Mouse (Mus musculus) thymus, adult 18-20 months (tissue): ENCODE results near the gene Mier2.
A peak's percentile ranks its signal among the peaks of the same experiment; 100 is the strongest.

Experiments used
- DNase-seq, 2 experiments: peaks; one replicate each; pipeline ENCODE4 v3.0.0; 2022; ENCODE audit warnings: mixed read lengths in 2 of 2

Mier2 gene

DNA sequence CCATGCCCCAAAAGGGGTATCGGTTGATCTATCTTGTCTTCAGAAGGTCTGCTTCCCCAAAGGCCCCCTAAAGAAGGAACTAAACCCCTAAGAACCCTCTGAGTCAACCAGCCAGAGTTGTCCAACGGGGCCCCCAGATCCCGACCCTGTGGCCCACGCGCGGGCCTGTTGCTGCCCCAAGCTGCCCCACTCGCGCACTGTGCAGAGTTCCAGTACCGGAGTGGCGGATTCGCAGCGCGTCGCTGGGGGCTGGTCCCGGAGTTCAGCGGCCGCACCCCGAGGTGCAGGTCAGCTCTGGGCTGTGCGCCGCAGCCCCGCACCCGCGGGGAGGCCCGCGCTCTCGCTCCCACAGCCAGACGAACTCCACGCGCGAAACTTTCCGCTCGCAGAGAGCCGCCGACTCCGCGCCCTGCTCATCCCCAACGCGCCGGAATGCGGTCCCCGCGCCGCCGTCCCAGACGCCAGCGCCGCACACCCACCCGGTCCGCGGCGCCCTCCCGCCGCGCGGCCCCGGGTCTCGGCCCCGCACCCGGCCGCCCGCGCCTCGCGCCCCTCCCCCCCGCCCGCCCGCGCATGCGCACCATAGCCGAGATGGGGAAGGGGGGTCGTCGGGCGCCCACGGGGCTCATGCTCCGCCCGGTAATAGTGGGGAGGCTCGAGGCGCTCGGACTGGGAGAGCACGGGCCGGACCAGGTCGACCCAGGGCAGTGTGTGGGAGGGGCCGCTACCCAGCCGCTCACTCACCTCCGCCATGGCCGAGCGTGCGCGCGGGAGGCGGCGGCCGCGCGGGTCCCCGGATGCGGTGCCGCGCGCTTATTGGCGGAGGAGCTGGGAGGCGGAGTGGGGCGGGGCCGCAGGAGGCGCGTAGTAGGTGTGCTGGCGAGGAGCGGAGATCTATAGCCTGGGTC, at the start of gene Mier2:
Gene Mier2 (minus strand): TSS at position 870 of the 908 bp plus-strand sequence.
- peak; percentile 70 for DNase-seq

DNA sequence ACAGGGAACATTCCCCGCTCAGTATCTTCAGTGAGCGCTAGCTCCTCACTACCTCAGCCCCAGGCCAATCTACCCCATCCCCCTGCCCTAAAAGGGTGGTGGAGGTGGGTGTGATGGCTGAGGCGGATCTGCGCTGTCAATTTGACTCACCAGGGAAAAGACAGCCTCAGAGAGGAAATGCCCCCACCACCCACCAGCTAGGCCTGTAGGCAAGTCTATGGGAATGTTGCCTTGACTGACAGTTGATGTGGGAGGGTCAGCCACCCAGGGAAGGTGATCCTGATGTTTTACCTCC, 42.9 kb upstream of the Mier2 start:
- DNase-seq: no peak

DNA sequence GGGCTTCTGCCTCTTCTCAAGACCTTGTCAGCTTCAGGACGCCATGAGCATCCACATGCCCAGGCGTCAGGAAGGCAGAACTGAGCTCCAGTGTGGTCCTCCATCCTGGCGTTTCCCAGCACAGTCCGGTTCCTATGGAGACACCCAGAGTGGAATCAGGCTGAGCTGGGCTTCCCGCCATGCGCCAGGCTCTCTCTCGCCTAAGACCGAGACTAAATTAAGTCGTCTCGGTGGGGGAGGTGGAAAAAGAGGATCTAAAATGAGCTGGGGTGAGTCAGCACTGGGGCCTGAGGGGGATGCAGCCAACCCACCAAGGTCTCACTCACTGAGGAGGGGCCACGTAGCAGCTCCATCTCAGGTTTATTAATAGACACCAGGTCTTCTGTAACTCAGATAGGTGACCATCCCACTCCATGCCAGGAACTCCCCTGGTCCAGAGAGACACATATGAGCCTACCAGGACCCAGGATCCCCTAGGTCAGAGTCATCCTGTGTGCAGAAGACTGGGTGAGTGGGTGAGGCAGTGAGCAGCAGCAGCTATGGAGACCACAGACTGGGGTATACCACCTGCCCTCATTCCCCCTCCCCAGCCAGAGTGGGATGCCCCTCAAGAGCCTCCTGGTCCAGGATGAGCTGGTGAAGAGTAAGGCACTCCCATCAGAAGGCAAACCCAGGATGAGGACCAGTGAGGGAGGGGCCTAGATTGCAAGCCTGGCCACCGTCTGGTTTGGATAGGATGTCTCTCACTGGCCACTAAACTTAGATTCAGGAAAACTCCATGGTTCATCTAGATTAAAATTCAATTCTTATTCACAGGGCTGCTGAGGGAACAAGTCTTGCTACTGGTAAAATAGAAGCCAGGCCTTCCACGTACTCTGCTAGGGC, 42.3 kb upstream of the Mier2 start:
- no peak for DNase-seq

DNA sequence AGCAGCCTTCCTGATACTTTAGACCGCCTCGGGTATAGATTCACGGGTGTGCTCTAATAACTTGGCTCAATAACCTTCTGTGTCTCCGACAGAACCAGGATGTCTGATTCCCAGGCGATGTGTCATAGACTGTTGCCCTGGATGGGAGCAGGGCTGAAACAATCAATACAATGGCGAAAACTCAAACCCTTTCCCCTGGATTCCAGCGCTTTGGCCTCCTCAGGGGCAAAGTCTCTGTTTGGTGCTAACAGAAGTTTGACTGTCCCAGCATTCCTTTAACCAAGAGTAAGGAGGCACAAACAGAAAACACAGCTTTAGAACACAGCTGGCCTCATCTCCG, 40.6 kb upstream of the Mier2 start:
- DNase-seq: no peak

DNA sequence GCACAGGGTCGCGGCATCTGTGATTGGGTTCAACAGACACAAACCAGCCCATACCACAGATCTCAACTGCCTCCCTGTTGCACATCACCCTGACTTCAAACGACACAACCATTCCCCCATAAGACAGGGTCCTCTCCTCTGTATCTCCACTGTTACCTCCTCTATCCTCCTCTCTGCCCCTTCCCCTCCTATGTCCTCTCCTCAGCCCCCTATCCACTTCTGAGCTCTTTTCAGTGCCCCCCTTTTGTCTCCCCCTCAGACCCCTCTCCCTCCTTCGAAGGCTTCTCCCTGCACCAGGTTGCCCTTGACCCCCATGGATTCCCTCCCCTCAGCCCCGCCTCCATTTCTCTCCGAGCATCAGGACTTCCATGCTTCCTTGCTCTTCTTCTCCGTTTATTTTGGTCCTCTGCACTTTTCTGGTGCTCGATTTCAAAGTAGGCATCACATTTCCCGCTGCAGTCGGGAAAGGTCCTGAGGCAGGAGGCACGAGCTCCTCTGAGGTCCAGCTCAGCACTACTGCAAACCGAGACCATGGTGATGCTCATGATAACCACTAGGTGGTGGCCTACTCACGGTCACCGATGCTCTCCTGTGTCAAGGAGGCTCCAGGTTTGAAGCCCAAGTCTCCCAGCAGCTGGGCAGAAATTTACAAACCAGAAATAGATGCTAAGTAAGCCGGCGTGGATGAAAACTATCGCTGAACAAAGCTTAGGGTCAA, 40.0 kb upstream of the Mier2 start:
- no peak for DNase-seq

DNA sequence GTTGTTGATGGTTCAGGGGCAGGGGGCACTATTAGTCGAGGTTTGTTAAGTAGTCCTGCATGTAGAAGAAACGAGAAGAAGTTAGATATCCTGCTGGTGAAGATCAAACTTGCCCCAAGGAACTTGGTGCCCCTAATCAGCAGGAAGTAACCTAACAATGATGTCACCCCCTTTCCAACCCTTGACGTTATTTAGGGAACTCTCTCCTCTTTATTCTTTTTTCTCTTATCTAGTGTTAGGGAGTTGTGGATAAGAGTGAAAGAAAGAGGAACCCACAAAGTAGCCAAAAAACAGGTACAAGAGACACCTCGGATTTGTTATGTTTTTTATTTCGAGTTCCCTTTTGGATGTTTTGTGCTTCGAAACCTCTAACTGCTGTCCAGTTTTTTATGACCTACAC, 39.1 kb upstream of the Mier2 start:
- no peak for DNase-seq

DNA sequence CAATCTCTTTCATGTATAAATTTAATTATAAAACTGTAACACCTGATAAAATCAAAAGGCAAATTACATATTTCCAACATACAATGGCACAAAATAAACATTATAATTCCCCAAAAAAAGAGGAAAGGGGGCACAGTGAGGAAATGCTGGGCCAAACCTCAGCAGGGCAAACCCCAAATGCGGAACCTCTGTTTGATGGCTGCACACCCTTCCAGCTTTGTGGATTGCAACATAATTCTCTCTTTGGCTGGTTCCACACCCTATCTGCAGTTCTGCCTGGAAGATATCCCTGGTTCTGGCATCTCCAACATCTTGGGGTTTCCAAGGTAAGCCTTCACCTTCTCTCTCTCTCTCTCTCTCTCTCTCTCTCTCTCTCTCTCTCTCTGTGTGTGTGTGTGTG, 35.7 kb upstream of the Mier2 start:
- no peak for DNase-seq

DNA sequence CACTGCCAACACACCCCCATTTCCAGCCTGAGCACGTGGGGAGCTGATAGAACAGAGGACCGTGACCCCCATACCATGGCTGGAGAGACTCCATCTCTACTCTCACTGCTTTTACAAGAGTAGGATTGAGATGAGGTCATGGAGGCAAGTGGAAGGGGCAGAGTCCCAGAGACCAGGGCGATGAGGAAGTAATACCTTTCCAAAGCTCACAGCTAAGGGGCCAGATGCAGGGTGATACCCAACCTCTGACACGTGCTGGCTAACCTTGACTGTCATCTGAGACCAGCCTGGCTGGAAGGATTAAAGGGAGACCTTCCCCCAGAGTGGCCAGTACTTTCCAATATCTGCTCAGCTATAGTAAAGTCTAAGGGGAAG, 32.7 kb upstream of the Mier2 start:
- no peak for DNase-seq

DNA sequence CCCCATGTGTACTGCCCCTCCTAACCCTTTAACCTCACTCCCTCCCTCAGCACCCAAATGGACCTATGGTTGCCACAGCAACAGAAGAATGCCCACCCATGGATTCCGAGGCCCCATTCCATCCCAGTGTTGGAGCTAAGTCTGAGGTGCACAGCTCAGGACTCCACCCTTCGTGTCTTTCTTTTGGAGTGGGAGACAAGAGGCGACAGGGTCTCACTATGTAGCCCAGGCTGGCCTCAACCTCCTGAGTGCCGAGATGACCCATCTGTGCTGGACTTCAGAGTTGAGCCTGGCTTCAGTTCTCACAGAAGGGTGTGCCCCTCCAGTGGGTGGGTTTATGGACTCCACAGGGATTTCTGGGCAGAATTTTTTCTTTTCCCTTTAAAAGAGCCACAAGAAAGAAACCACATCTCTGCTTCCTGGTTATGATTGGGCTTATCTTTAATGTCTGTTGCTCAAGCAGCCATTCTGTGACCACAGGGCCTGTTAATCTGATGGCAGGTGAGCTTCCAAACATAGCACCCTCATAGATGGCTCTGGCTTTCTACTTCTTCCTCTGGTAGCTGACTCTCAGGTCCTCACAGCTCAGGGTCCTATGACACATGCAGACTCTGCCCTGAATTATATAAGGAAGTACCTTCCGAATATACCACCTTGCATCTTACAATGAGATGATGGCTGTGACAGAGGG, 32.2 kb upstream of the Mier2 start, which contains the start of gene Theg:
Gene Theg (minus strand): TSS at position 271 of the 691 bp plus-strand sequence.
- DNase-seq: no peak

DNA sequence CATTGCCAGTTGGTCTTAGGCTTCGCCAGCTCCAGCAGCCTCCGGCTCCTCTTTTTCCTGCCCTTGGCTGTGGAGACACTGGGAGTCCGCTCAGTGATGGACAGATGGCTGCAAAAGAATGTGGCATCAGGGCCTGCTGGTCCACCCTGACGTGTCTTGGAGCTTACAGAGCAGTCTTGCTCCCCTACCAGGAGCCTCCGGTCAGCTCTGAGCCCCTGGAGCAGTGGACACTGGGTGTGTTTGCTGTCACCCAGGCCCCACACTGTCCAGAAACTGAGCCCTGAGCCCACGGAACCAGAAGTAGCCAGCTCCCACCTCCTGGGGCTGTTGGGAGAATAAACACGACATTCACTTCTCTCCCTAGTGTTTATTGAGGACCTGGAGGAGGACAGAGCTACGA, 31.2 kb upstream of the Mier2 start:
- DNase-seq: no peak

DNA sequence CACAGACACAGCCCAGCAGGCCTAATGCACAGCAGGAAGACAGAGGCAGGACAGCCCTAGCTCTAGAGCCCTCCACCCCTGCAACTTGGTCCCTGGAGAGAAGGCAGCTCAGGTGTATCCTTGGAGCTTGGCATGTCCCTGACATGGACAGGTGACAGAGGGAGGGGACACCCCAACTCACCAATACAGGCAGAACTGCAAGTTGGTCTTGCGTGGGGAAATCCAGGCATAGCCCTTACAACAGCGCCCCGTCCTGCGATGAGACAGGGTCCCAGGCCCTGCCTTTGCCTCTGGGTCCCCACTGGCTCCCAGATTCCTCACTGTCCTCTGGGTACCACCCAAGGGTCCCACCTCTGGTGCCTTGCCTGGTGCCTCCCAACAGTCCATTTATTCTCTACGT, 30.7 kb upstream of the Mier2 start:
- DNase-seq: no peak

DNA sequence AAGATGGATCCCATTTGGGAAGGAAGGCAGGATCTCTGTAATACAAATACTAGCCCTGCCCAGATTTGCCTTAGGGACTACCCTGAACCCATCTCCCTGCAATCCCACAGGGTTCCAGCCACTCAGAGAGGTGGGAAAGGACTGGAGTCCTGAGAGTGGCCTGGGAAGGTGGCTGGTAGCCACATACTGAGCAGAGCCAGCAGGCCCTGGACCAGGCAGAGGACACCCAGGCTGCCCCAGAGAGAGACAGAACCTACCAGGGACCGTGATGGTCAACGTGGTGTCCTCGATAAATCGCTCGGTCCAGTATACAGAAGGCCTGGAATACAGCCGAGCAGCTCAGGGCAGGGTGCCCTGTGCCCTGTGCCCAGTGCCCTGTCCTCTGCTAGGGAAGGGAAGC, 30.1 kb upstream of the Mier2 start:
- DNase-seq: no peak

DNA sequence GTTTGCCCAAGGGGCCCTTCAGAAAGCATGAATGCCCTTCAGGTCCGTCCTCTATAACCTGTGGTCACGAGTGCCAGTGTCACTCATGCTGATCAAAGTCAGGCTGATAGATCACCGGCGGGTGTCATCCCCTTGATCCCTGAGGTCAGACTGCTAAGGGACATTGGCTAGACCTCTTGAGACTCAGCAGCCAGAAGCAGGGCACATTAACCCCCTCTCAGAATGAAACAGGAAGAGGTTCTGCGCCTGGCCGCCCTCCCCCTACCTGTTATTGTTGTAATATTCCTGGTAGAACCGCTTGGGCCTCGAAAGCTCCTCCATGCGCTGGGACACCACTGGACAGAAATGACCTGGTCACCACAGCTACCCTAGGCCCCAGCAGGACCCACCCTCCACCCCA, 29.4 kb upstream of the Mier2 start:
- DNase-seq: no peak

DNA sequence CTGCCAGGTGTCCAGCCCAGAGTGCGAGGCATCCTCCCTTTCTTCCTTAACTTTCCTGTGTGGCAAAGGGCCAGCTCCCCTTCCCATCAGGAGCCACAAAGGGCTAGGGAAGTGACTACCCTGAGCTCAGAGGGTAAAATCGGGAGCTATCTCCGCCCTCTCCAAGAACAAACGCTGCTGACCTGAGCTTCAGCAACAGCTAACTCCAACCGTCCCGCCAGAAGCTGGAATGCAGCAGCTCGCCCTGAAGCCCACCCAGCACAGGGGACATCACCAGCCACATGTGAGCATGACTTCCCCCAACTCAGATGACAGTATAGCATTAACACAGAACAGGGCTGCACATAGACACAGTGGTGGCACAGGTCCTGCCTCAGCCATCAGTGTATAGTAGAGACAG, 29.0 kb upstream of the Mier2 start:
- DNase-seq: no peak

DNA sequence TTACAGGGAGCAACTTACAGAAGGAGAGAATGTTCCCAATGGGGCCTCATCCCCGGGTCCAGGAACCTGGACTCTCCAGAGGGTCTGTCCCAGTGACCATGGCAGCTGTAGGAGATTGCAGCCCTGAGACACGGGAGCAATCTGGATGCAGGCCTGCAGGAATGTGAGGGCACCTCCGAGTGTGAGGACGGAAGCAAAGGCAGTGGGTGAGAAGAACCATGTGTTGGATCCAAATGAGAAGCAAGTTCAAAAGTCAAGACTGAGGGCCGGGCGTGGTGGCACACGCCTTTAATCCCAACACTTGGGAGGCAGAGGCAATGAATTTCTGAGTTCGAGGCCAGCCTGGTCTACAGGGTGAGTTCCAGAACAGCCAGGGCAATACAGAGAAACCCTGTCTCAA, 26.5 kb upstream of the Mier2 start:
- DNase-seq: no peak

DNA sequence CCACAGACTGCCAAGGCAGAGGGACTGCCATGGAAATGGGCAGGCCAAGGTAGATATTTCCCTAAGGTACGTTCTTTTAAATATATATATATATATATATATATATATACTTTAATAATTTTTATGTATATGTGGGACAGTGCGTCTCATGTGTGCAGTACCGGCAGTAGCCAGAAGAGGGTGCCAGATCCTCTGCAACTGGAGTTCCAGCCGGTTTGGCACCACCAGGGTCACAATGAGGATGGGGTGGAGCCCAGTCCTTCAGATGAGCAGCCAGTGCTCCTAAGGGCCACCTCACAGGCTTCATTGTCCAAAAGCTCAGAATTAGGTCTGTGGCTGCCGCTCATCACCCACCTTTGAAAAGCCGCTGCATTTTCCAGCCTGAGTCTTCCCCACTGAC, 25.8 kb upstream of the Mier2 start:
- no peak for DNase-seq

DNA sequence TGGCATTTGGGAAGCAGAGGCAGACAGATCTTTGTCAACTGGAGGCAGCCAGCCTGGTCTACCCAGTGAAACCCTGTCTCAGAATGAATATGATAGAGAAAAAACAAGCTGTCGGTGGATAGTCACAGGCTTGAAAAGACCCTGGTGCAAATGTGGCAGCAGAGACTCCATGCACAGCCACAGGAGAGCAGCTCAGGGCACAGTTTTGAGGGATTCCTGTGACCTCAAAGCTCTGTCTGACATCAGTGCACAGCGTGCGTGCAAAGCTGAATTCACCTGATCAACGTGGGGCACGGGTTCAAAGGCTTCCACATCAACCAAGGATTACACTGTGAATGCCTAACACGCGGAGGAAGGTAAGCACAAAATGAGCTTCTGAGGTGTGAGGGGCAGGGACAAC, 25.4 kb upstream of the Mier2 start:
- DNase-seq: no peak

DNA sequence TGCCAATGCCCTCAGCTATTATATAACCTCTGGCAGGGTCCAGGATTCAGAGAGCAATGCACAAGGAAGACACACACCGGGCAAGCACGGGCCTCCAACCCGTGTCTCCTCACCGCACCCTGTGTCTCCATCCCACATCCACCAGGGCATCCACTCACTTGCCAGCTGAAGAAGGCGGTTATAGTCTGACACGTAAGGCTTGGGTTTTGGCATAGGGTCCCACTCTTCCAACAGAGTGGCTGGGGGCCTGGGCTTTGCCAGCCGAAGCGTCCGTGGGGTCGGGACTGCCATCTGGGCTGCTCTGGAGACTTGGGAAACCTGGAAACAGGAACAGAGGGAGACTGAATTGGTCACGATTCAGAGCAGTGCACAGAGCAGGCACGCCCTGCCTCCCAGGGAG, 24.8 kb upstream of the Mier2 start:
- DNase-seq: no peak

DNA sequence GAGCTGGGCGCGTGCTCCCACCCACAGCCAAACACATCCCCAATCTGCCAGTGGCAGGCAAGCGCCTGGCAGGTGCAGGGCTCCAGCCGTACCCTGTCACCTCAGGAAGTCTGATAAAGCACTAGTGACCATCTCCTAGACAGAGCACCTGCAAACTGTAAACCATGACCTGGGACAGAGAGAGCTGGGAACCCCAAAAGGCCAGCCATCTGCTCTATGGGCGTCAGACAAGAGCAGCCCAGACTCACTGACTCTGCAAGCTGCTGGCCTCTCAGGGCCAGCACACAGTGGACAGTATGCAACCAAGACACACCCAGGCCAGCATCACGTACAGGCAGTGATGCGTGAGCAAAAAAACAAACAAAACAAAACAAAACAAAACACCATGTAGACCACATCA, 23.9 kb upstream of the Mier2 start:
- no peak for DNase-seq

DNA sequence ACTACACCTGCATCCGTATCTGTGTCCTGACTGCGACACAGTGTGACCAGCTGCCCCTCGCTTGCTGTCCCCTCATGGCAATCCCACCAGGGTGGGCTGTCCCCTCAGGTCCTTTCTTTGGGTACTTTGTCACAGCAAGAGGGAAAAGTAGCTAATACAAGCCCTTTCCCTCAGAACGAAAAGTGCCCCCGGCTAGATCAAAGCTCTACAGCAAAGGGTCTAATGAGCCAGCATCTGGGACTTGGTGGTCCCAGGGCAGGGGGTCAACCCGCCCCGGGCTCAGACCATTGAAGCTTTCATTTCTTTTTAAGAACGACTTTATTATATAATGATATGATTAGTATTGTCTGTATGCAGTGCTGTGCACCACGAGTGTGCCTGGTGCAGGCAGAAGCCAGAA, 23.3 kb upstream of the Mier2 start:
- no peak for DNase-seq

DNA sequence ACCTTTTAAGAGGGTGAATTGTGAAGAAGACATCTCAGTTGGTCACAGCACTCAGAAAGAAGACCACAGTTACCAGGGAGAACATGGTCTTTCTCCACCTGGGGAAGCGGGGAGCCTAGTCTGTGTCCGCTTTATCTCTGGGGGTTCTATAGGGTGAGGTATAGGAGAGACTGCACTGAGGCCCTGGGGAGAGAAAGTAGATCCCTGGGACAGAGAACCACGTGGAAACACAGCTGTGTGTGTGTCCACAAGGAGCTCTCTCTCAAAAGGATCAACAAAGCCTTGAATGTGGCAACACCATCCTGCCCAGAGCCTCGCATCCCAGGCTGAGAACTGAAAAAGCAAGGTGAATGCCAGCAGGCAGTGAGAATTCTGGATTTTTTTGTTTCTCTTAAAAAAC, 22.4 kb upstream of the Mier2 start:
- DNase-seq: no peak

DNA sequence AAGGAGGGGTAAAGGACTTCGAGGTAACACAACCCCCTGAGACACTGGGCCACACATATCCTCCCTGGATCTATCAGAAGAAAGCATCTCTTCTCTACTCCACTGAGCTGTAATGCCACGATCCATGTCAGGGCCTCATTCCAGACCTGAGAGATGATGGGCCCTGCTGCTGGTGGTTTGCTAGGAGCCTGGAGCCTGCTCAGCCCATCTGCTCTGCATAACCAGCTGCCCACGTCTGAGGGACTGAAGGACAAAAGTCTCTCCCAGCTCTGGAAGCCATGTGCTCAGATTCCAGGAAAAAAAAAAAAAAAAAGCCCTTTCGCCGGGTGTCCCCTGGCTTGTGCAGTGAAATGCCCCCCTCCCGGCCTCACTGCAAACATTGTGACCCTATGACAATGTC, 20.8 kb upstream of the Mier2 start:
- no peak for DNase-seq

DNA sequence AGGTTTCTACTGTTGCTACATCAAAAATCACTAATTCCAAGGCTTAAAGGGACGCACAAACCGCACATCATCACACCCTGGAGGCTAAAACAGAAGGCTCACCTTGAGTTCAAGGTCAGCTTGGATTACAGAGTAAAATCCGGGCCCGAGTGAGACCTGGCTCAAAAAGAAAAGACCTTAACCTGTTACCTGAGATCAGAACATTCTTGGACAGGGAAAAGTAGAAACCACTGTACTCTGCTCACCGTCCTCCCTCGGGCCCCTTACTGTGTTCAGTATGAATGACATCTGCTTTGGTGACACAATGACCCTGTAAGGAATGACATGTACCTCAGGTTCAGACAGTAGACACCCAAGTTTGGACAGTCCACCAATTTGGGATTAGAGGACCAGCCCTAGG, 19.8 kb upstream of the Mier2 start:
- DNase-seq: no peak
